Mouse (Mus musculus) bone marrow, adult 2 months (tissue): ENCODE data around the gene Steap3.

Experiments
- CTCF ChIP-seq: fragments of 200-500 bp; IDR thresholded peaks from 2 replicates; pipeline ENCODE4 v1.5.1; 2011; ENCODE audit warnings: low read length, control low read depth; ENCODE audit not compliant: control insufficient read depth, insufficient read depth
- POLR2A ChIP-seq: fragments of 200-500 bp; IDR thresholded peaks from 2 replicates; pipeline ENCODE4 v1.6.1; 2011; ENCODE audit warnings: low read depth, mild to moderate bottlenecking, control low read depth, low read length, borderline replicate concordance; ENCODE audit not compliant: control insufficient read depth

GRCm38 (mm10) chr1:120321270-120322021 is 48.9 kb upstream of the Steap3 start:
- TF ChIP-seq CTCF (no peak), POLR2A (no peak)
